Mouse (Mus musculus) C2C12 (cell line): ENCODE results near the gene Spsb2.

Source experiments
- CEBPB ChIP-seq: IDR thresholded peaks from one replicate; pipeline ENCODE4 v1.6.1; 2011; ENCODE audit warnings: low read depth, mild to moderate bottlenecking, control low read depth, moderate library complexity
- CTCF ChIP-seq: IDR thresholded peaks from one replicate; pipeline ENCODE4 v1.5.1; 2011; ENCODE audit not compliant: control insufficient read depth, insufficient read depth, insufficient read length
- FOSL1 ChIP-seq: IDR thresholded peaks from one replicate; pipeline ENCODE4 v1.8.0; 2011; ENCODE audit warnings: mild to moderate bottlenecking, low read length; ENCODE audit not compliant: poor library complexity, insufficient read depth, severe bottlenecking
- MAX ChIP-seq: IDR thresholded peaks from one replicate; pipeline ENCODE4 v1.6.1; 2011; ENCODE audit warnings: mild to moderate bottlenecking, control low read depth
- MYOD1 ChIP-seq: IDR thresholded peaks from one replicate; pipeline ENCODE4 v1.6.1; 2011; ENCODE audit warnings: low read depth; ENCODE audit not compliant: control insufficient read depth, insufficient read length
- MYOG ChIP-seq: IDR thresholded peaks from one replicate; pipeline ENCODE4 v1.6.1; 2011; ENCODE audit not compliant: control insufficient read depth, insufficient read length; ENCODE audit errors: extremely low read depth
- USF1 ChIP-seq: IDR thresholded peaks from one replicate; pipeline ENCODE4 v1.6.1; 2011; ENCODE audit warnings: low read depth, mild to moderate bottlenecking, control low read depth, moderate library complexity

DNA sequence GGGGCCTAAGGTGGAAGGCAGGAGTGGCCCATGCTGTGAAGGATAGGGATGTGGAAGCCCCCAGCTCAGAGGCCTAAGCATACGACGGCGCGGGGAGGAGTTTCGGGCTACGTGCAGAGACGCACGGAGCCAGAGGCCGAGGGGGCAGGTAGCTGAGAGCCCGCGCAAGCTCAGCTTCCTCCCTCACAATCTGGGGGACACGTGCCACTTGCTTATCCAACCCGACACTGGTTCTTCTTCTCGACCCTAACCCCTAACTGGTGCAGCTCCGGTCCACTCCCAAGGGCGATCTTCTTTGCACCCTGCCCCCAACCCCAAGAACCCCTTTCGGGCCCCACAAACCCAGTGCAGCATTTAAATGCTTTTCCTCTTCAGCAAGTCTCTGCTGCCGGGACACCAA lies 5.0 kb downstream of the Spsb2 start:
- peak; percentile 28 for TF ChIP-seq USF1
- no peak for TF ChIP-seq MYOG
- TF ChIP-seq MAX = peak; percentile 17
- no peak for TF ChIP-seq CTCF
- TF ChIP-seq MYOD1 = no peak
- TF ChIP-seq FOSL1 = no peak
- no peak for TF ChIP-seq CEBPB
